Mouse (Mus musculus) stomach, embryonic 16.5 days (tissue): ENCODE results near the gene Cfap58. TPM values are rescaled to one million over a fixed set of nuclear protein-coding genes. Genes with fewer than 3 reads are reported as not detected.

Source experiments
- ATAC-seq: fragments of 200-750 bp; cut with Nextera tagmentation; 2 replicates; pipeline ENCODE4 v1.8.0; 2017; ENCODE audit warnings: moderate number of reproducible peaks, moderate TSS enrichment; ENCODE audit not compliant: insufficient read depth, low FRiP score
- H3K27ac ChIP-seq: fragments of 300-500 bp; sonication (generic); 2 replicates; pipeline ENCODE4 v1.5.1; 2014; ENCODE audit warnings: low read length
- H3K27me3 ChIP-seq: fragments of 300-500 bp; sonication (generic); 2 replicates; pipeline ENCODE4 v1.6.1; 2014; ENCODE audit warnings: low read length, control low read depth, mixed read lengths; ENCODE audit not compliant: control insufficient read depth, insufficient read depth
- H3K36me3 ChIP-seq: fragments of 300-500 bp; sonication (generic); 2 replicates; pipeline ENCODE4 v1.6.1; 2014; ENCODE audit warnings: low read length; ENCODE audit not compliant: control insufficient read depth, insufficient read depth
- H3K4me1 ChIP-seq: fragments of 300-500 bp; sonication (generic); 2 replicates; pipeline ENCODE4 v1.6.1; 2014; ENCODE audit warnings: low read length, control low read depth, mixed read lengths; ENCODE audit not compliant: control insufficient read depth, insufficient read depth
- H3K4me2 ChIP-seq: fragments of 300-500 bp; sonication (generic); 2 replicates; pipeline ENCODE4 v1.6.1; 2014; ENCODE audit warnings: low read depth, low read length, mixed read lengths
- H3K4me3 ChIP-seq: fragments of 300-500 bp; sonication (generic); replicated peaks from 2 replicates; pipeline ENCODE4 v1.5.1; 2014; ENCODE audit warnings: mild to moderate bottlenecking, low read length
- H3K9ac ChIP-seq: fragments of 300-500 bp; sonication (generic); 2 replicates; pipeline ENCODE4 v1.6.1; 2014; ENCODE audit warnings: low read length
- H3K9me3 ChIP-seq: fragments of 300-500 bp; sonication (generic); replicated peaks from 2 replicates; pipeline ENCODE4 v1.6.1; 2016; ENCODE audit warnings: low read length, control low read depth; ENCODE audit not compliant: control insufficient read depth
- WGBS: fragments of 180-500 bp; shearing (Covaris S2); extraction: QIAGEN DNeasy Blood & Tissue Kit; methylation state at CpG from one replicate; pipeline ENCODE4 v1.1.7; 2014; 5-methylcytosine and 5-hydroxymethylcytosine counted together
- polyA plus RNA-seq: library from polyadenylated mRNA; unstranded; fragments of >200 nt; fragmentation: Nextera tagmentation; extraction: Ambion mirVana; gene quantifications from 2 replicates; pipeline ENCODE4 v1.2.1, GENCODE M21; 2015

Gene Cfap58
- polyA plus RNA-seq, 1 experiment from 2014 or later, result 0.04 TPM

DNA sequence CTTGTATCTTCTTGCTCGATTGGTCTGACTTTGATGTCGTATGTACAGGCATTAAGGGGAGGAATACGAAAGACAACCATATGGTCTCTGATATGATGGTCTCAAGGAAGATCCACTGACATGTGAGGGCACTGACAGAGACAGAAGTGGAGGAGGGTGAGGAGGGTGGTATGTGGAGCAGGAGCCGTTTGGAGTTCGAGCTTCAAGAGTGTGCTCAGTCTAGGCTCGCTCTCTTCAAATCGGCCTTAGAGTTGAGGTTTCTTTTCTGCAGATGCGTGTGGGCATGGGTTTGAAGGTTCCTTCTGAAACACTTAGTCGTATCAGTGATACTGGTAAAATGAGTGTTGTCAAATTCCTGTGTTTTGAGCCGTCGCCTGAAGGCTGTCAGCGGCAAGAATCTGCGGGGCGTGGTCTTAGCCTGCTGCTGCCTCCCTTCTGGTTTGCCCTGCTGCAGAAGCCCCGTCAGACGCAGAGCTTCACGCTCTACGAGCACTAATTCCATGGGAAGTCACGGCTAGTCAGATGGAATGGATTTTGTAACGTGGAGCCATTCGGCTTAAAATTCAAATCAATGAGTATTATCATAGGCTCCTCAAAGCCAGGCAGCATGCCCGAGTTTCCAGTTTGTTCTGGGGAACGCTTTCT lies 9.5 kb downstream of the Cfap58 start:
- peak overlapping the region; percentile 13; the same call in 1 of the 2 replicates for H3K4me2 ChIP-seq
- no peaks in the 10 kb centered on the region for H3K27me3 ChIP-seq
- no peak overlapping the region for H3K4me3 ChIP-seq
- WGBS, result 54% methylated on average over 23 of the region's 23 CpGs
- H3K9ac ChIP-seq, result no peak overlapping the region
- H3K4me1 ChIP-seq, result no peaks in the 10 kb centered on the region
- H3K9me3 ChIP-seq, result no peaks in the 10 kb centered on the region
- H3K36me3 ChIP-seq, result no peaks in the 10 kb centered on the region
- no peak overlapping the region for H3K27ac ChIP-seq
- ATAC-seq, result no peak

DNA sequence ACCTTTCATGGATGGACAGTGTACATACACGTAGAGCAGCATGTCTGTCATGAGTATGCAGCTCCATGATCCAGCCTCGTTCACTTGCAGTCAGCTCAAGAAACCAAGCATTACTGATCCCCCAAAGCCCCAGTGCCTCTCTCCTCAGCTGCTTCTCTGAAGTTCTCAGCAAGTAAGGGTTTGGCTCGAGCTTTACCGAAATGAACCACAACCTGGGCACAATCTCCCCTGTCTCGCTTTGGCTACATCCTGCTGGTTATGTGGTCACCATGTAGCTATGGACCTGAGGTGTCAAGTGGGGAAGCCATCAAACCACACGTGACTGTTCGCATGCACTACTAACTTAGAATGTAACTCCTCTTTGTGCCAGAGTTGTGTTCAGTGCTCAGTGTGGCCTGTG lies 13.5 kb downstream of the Cfap58 start:
- no peak overlapping the region for H3K4me3 ChIP-seq
- H3K27ac ChIP-seq, result no peak overlapping the region
- H3K9ac ChIP-seq, result no peak overlapping the region
- no peaks in the 10 kb centered on the region for H3K4me1 ChIP-seq
- no peaks in the 10 kb centered on the region for H3K27me3 ChIP-seq
- no peak overlapping the region for H3K4me2 ChIP-seq
- WGBS, result 88% methylated on average over 7 of the region's 7 CpGs
- no peaks in the 10 kb centered on the region for H3K36me3 ChIP-seq
- H3K9me3 ChIP-seq, result no peaks in the 10 kb centered on the region
- ATAC-seq, result no peak

DNA sequence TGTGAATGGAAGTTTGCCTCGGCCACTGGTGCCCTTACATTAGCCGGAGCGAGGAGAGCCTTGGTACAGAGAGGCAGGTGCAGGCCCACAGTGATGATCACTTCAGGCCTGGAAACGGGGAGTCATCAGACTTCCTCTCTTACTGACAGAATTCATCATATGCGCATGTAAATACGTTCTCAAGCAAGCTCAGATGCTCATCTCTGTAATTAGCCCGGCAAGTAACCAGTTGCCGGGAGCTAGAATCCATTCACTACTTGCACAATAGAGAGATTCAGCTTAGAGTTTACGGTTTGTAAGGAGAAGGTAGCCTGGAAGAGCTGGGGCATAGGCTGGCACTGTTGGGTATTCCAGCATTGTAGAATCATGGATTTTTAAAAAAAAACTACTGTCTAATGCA lies 15.7 kb downstream of the Cfap58 start:
- Histone ChIP-seq H3K4me3 (no peak overlapping the region), H3K36me3 (no peaks in the 10 kb centered on the region), H3K9ac (no peak overlapping the region), H3K27me3 (no peaks in the 10 kb centered on the region), H3K4me1 (no peaks in the 10 kb centered on the region), H3K4me2 (no peak overlapping the region), H3K9me3 (no peaks in the 10 kb centered on the region), H3K27ac (no peak overlapping the region)
- 81% methylated on average over 9 of the region's 9 CpGs for WGBS
- no peak for ATAC-seq

DNA sequence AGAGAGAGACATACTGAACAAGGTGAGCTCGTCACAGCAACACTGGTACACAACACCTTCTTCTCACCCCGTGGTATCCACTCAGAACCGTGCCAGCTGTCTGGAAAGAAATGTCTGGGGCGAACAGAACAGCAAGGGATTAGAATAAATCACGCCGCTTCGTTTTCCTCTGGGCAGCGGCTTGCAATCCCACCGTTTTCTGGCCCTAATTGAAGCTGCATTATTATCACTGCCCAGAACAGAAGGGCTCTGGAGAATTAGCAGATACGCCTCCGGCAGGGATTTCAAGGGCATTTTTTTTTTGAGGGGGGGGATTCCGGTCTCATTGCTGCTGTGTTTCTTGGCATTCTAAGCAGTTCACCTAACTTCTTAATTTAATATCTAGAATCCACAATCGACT lies 20.7 kb downstream of the Cfap58 start:
- WGBS, result 77% methylated on average over 13 of the region's 13 CpGs

DNA sequence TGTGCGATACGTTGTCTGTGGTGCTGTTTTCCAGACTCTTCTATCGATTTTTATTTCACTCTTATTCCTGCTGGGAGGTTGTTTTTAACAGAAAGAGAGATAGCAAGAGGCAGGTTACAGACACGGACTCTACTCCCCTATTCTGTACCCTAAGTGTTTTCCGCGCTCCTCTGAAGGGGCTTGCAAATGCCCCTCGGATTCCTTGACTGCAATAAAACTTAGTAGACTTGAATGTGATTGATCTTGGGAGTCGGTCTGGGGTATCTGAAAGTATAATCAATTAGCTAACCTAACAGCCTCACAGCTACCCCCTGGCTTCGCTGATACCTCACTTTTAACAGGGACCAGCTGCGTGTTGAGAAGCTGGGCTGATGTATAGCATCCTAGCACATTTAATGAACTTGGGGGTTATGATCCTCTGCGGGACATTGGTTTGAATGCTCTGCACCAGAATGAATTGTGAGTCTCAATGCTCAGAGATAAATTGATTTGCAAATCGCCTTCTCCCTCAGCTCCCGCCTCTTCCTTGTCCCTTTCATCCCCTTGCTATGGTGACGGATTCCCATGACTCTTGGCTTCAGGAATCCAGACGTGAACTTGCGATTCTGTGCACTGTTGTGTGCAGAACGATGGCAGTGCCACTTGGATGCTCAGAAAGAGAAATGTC lies 31.7 kb downstream of the Cfap58 start:
- Histone ChIP-seq H3K27ac (no peak overlapping the region), H3K9ac (no peak overlapping the region), H3K4me3 (no peak overlapping the region), H3K9me3 (no peaks in the 10 kb centered on the region), H3K4me2 (no peak overlapping the region), H3K27me3 (no peaks in the 10 kb centered on the region), H3K36me3 (no peaks in the 10 kb centered on the region), H3K4me1 (no peaks in the 10 kb centered on the region)
- ATAC-seq, result no peak
- 51% methylated on average over 17 of the region's 17 CpGs for WGBS

More for the DNA sequence above, 20.7 kb downstream of the Cfap58 start:
- H3K27me3 ChIP-seq, result no peaks in the 10 kb centered on the region
- no peaks in the 10 kb centered on the region for H3K4me1 ChIP-seq
- no peaks in the 10 kb centered on the region for H3K36me3 ChIP-seq
- H3K4me3 ChIP-seq, result no peak overlapping the region
- no peak for ATAC-seq
- no peaks in the 10 kb centered on the region for H3K9me3 ChIP-seq
- H3K27ac ChIP-seq, result no peak overlapping the region
- no peak overlapping the region for H3K4me2 ChIP-seq
- H3K9ac ChIP-seq, result no peak overlapping the region

DNA sequence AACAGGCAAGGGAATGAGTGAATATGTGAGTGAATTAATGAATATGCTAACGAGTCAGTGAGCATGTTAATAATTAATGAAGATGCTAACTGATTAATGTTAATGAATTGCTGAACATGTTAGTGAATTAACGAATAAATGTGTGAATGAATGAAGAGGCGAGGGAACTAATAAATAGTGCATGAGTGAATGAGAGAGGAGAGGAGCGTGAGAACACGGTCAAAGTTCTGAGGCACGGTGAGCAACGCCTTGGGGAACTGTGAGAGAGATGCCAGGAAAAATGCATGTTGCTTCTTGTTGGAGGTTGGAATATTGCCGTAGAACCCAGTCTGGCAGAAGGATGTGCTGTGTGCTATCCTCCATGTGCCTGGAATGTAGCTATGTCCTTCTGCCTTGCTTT lies 33.6 kb downstream of the Cfap58 start:
- Histone ChIP-seq H3K27me3 (no peaks in the 10 kb centered on the region), H3K9ac (no peak overlapping the region), H3K27ac (no peak overlapping the region), H3K4me1 (no peaks in the 10 kb centered on the region), H3K36me3 (no peaks in the 10 kb centered on the region), H3K4me2 (no peak overlapping the region), H3K4me3 (no peak overlapping the region), H3K9me3 (no peaks in the 10 kb centered on the region)
- ATAC-seq, result no peak
- WGBS, result 84% methylated on average over 8 of the region's 8 CpGs

DNA sequence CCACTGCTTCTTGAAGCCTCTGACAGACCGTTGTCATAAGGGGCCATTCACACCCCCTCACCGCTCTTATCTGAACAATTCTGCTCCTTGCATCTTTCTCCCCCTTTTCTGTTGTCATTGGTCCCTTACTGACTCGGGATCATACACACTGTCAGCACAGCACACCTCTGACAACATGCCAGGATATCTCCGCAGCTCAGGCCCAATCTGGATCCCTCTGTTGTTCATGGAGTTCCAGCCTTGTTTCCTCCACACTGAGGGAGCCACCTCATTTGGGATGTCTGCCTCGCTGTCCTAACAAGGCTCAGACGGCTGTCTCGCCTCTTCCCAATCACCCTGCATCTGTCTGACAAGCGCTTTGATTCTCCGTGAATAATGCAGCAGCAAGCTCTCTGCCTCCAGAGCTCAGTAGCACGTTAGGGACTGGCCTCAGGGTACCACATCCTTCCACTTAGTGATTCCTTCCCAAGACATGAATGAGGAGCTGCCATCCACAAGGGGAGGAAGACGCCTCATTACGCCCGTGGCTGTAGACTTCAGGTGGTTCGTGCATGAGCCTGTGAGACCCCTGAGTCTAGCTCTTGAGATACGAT lies 40.7 kb downstream of the Cfap58 start:
- no peak overlapping the region for H3K4me2 ChIP-seq
- H3K9ac ChIP-seq, result no peak overlapping the region
- WGBS, result 65% methylated on average over 15 of the region's 15 CpGs
- no peak for ATAC-seq
- H3K36me3 ChIP-seq, result no peaks in the 10 kb centered on the region
- H3K27me3 ChIP-seq, result no peaks in the 10 kb centered on the region
- no peak overlapping the region for H3K27ac ChIP-seq
- H3K4me1 ChIP-seq, result no peaks in the 10 kb centered on the region
- H3K9me3 ChIP-seq, result no peaks in the 10 kb centered on the region
- no peak overlapping the region for H3K4me3 ChIP-seq

DNA sequence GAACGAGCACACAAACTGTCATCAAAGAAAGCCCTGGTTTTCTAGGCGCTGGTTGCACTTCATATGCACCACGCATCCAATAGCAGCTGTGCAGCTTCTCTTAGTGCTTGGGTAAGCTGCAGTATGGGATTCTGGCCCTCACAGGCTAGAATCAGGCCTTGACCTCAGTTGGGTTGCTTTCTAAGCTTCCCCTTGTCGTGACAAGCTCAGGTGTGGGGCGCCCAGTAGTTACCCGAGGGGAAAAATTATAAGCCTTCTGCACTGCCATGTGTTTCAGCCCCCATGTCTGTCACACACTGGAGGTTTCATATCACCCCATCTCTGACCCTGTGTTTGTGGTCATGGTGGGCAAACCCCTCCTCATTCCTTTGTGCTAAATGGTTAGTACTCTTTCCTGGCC lies 42.0 kb downstream of the Cfap58 start:
- no peak for ATAC-seq
- Histone ChIP-seq H3K4me2 (no peak overlapping the region), H3K27me3 (no peaks in the 10 kb centered on the region)

DNA sequence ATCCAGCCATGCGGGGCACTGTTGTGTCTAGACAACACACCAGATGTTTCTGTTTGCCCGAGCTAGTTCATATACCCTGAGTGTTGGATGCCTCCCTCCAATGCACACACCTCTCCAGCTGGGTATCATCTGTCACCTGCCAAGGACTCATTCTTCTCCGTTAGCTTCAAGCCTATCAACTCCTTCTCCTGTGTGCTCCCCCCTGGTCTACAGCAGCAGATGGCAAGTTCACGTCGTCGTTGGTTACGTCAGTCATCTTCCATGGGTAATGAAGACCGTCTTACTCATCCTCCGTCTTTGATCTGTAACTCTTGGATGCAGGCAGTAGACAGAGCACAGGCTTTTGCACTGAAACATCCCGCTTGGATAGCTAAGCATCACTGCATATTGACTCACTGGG lies 42.8 kb downstream of the Cfap58 start:
- Histone ChIP-seq H3K4me2 (no peak overlapping the region), H3K27ac (no peak overlapping the region), H3K4me3 (no peak overlapping the region), H3K9ac (no peak overlapping the region), H3K27me3 (no peaks in the 10 kb centered on the region), H3K9me3 (no peaks in the 10 kb centered on the region), H3K4me1 (no peaks in the 10 kb centered on the region), H3K36me3 (no peaks in the 10 kb centered on the region)
- WGBS, result 67% methylated on average over 10 of the region's 10 CpGs
- ATAC-seq, result no peak

More for the DNA sequence above, 42.0 kb downstream of the Cfap58 start:
- H3K4me1 ChIP-seq, result no peaks in the 10 kb centered on the region
- H3K9ac ChIP-seq, result no peak overlapping the region
- no peaks in the 10 kb centered on the region for H3K9me3 ChIP-seq
- no peak overlapping the region for H3K4me3 ChIP-seq
- H3K27ac ChIP-seq, result no peak overlapping the region
- H3K36me3 ChIP-seq, result no peaks in the 10 kb centered on the region
- 69% methylated on average over 6 of the region's 6 CpGs for WGBS
